Mouse (Mus musculus) testis, postnatal 14 days (tissue): ENCODE results near the gene Glis2.
"Not testable (repeated sequence)": the region's sequence is repeated elsewhere in the genome, so short reads cannot be mapped to it uniquely, and the experiment has no call there.

Source experiments
- DNase-seq: peaks from one replicate; pipeline ENCODE4 v3.0.0; 2021; ENCODE audit warnings: low spot score

The Glis2 gene

DNA sequence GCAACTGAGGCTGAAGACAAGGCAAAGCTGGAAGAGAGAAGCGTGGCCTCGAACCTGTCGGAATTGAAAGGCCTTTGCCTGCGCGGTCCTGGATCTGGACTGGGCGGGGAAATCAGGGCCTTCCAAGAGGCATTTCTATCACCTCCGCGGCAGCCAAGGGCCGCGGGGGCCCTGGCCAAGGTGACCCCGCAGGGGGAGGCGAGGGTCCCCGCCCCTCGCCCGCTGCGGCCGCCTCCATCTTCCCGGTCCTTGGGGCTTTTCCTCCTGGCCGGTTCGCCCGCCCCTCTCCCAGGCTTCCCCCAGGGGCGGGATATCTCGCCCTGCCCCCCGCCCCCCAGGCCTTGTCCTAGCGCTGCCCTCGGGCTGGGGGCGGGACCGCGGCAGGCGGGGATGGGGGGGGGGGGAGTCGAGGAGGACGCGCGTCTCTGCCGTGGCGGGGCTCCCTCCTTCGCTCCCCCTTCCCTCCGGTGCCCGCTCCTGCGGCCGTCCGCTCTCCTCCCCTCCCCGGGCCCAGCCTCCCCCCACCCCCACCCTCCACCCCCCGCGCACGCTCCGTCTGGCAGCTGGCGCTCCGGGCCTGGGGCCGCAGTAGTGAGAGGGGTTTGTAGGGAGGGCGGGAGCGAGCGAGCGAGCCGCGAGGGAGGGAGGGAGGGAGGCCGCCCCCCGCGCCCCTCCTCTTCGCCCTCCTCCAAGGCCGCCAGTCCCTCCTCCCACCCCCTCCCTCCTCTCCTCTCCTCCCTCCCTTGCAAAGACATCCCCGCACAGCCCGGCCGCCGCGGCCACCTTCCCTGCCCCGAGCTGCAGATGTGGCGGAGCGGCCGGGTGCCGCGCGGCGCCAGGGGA, at the start of gene Glis2:
Glis2 (plus strand) TSS at position 743 of the 843 bp plus-strand sequence.
- peak; percentile 74 for DNase-seq

DNA sequence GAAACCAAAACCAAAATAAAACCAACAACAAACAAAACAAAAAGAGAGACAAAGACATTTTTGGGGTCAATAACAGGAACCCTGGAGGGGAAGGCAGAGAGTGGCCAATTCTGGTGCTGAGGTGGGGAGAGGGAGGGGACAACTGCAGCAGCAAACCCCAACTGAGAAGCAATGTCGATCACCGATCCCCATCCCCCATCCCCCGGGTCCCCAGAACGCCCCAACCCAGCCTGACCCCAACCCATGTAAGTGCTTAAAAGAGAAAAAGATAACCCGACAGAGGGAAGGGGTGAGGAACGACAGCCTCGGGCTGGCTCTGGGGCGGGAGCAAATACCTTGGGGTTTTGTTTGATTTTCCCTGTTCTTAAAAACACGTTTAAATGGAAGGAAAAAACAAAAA, 49.7 kb upstream of the Glis2 start:
- DNase-seq: no peak

GRCm38 (mm10) chr16:4546838-4547237, 47.7 kb upstream of the Glis2 start:
- no peak for DNase-seq

GRCm38 (mm10) chr16:4547611-4548010, 46.9 kb upstream of the Glis2 start:
- DNase-seq: no peak

DNA sequence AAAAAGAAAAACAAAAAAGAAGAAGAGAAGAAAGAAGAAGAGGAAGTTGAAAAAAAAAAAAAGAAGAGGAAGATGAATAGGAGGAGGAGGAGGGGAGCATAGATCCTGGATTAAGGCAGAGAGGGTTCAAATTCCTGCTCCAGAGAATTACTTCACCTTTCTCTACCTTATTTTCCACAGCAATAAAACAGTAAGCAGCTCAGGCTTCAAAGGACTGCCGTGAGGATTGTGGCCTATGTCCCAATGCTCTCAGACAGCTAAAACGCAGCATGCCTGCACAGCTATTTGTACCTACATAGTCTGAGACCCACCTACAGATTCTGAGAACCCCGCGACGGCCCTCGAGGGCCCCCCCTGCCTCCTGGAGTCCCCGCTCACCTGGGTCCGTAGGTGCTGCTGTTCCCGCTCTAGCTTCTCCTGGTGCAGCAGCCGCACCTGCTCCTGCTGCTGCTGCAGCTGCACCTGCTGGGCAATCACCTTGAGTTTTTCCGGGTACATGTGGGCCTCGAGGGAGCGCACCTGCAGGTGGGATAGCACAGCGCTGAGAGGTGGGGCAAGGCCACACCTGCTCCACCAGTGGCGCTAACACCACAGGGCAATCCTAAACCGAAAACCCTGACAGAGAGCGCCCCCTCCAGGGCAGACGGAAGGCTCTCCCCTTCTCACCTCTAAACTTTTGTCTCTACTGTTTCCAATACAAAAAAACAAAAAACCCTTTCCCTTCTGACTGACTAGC, 45.4 kb upstream of the Glis2 start:
- DNase-seq: peak; percentile 51

DNA sequence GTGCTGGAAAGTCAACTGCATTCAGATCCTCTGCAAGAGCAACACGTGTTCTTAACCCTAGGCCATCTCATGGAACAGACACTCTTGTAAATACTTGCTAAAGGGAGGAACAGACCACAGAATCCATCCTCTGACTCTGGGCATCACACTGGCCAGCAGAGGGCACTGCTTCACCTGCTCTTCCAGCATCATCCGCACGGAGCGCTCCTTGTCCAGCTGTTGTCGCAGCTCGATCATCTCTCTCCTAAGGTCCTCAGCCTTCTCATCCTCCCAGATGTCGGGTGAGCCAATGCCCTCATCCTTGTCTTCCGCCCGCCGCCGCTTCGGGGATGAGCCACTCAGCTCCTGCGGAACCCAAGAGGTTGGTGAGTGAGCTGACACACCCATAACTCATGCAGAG, 43.5 kb upstream of the Glis2 start:
- DNase-seq: peak; percentile 47

DNA sequence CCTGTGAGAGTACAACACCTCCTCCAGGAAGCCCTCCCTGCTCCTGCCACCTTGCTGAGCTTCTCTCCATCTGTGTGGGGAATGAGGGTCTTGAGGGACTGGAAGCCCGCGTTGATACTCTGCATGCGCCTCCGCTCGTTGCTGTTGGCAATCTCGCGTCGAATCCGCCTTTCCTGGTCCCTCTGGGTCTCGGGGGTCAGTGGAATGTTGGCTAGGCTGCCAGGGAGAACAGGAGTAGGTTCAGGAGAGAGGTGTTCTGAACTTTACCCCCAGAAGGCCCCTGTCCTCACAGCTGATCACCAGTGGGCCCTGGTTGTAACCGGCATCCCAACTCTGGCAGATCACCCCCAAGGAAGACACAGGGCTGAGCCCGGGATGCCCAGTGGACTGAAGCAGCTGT, 42.6 kb upstream of the Glis2 start:
- DNase-seq: no peak

- no peak for DNase-seq
These were observed 41.5 kb upstream of the Glis2 start for GRCm38 (mm10) chr16:4552829-4553550.

DNA sequence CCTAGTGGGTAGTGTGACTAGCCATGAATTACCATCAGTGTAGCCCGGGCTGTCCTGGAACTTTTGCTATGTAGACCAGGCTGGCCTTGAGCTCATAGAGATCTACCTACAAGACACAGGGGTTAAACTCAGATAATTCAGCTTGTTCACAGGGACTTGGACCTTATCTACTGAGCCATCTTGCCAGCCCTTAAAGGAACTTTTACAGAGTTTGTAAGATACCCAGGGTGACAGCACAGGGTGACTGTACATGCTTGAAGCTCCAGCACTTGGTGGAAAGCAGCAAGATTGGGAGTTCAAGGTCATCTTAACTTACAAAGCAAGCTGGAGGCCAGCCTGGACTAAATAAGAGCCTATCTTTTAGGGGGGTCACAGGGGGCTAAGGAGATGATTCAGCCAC, 39.0 kb upstream of the Glis2 start:
- no peak for DNase-seq

- no peak for DNase-seq
These were observed 37.4 kb upstream of the Glis2 start for GRCm38 (mm10) chr16:4557085-4557484.

GRCm38 (mm10) chr16:4557949-4558348, 36.6 kb upstream of the Glis2 start:
- peak; percentile 57 for DNase-seq

DNA sequence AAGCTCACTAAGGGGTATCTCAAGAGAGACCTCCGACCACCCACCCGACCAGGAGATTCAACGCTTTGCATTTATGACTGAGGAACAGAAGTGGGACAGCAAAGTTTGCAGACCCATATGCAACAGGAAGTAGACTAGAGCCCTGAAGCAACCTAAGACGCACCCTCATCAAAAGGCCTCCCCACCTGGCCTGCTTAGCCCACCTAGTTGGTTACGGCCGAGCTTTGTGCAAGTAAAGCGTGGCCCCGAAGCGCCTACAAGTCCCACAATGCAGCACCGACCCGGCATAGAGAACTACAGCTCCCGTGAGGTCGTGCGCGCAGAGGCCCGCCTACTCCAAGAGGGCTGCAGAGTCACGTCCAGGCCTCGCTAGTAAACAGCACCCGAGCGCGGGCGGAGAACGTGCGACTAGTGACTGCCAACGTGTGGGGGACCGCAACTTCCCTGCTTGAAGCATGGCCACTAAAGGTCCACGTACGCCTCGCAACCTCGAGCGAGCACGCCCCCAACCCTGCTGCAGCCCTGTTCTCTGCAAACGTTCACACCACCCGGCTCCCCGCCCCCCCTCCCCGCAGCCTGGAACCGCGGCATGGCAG, 36.0 kb upstream of the Glis2 start:
- peak; percentile 92 for DNase-seq

- DNase-seq: peak; percentile 68
These were observed 35.4 kb upstream of the Glis2 start for GRCm38 (mm10) chr16:4558980-4559631.

DNA sequence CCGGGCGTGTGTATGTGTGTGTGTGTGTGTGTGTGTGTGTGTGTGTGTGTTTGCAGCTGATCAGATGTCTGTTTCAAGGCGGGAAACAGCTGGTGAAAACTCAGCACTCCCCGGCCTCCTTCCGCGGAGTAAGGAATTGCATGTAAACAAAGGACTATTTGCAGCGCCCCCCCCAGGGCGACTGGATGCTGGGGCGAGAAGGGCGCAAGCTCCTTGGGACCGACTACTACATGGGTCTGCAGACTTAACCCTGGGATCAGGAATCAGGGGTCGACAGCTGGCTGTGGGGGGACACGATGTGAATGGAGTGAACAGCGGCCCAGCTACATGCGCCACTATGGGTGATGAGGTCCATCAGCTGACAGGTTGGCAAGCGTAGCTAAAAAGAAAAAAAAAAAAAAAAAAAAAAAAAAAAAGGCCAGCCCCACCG, 34.8 kb upstream of the Glis2 start, which contains the start of gene Tfap4:
Tfap4 (minus strand) TSS at position 140 of the 430 bp plus-strand sequence.
- DNase-seq: peak; percentile 86

- peak; percentile 77 for DNase-seq
These were observed 34.2 kb upstream of the Glis2 start for GRCm38 (mm10) chr16:4560145-4560952.

- DNase-seq: peak; percentile 55
These were observed 26.6 kb upstream of the Glis2 start for GRCm38 (mm10) chr16:4567912-4568311.

DNA sequence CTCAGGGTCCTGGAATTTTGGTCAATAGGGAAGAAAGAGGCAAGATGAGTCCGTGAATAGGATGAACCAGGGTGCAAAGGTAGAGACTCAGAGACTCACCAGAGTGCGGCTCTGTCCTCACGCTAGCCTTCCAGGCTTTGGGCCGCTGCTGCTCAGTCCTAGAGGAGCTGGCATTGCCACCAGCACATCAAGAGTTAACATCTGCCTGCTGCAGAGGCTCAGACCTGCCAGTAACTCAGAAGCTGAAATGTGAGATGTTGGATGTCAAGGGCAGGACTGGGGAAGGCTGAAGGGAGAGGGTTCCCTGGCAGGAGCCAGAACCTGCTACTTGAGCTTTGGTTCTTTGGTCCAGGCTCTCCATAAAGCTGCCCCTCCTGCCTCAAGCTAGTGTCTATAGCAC, 23.8 kb upstream of the Glis2 start:
- DNase-seq: no peak

DNA sequence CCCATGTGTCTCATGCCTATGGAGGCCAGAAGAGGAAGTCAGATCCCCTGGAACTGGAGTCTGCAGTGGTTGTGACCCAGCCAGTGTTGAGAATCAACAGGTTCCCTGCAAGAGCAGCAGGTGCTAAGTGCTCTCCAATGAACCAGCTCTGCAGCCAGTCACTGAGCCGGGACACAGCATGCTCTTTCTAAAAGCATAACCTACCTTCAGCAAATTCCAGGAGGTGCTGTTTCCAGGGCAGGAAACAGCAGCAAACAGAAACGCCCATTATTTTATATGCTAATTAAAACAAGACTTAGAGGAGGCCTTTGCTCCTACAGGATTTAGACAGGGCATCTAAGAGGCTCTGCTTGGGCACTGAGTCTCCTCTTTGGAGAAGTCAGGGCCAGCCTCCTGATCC, 18.5 kb upstream of the Glis2 start:
- DNase-seq: no peak

DNA sequence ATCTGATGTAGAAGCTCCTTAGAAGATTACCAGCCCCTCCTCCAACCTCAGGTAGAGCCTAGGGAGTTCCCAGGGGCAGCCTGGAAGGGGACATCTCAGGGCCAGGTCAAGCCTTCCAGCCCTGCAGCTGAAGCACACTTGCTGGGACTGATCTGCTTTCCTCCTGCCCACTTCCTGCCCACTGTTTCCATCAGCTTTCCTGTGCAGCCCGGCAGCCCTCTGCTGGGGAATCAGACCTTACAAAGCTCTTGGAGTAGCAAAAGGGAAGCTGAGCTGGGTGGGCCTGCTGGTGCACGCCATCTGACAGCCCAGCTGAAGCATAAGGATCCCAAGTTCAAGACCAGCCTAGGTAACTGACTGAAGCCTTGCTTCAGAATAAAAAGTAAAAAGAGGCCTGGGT, 17.6 kb upstream of the Glis2 start:
- no peak for DNase-seq

GRCm38 (mm10) chr16:4578630-4579029, 15.9 kb upstream of the Glis2 start:
- DNase-seq: no peak

GRCm38 (mm10) chr16:4581179-4581578, 13.3 kb upstream of the Glis2 start:
- not testable (repeated sequence) for DNase-seq
